Mouse (Mus musculus) large intestine, adult 2 months (tissue): ENCODE measurements around the gene Dcst2. TPM values are rescaled to one million over a fixed set of nuclear protein-coding genes. Genes with fewer than 3 reads are reported as not detected.

Source experiments
- DNase-seq: peaks from one replicate; pipeline ENCODE4 v3.0.0-alpha.2; 2012; ENCODE audit warnings: low read depth, low spot score
- WGBS: fragments of 180-500 bp; shearing (Covaris S2); methylation state at CpG from one replicate; pipeline ENCODE4 v1.1.7; 2018; 5-methylcytosine and 5-hydroxymethylcytosine counted together
- polyA plus RNA-seq: library from polyadenylated mRNA; depleted of rRNA; stranded (reverse); fragments of >200 nt; gene quantifications from 2 replicates; pipeline ENCODE4 v1.2.3, GENCODE M21; 2012; rRNA removed

Gene Dcst2
- 0.15 and 0.60 TPM in 2 replicates for polyA plus RNA-seq

GRCm38 (mm10) chr3:89361675-89362074 is at the start of gene Dcst2:
Dcst2 (plus strand) TSS chr3:89361975.
- no peak for DNase-seq
- 89% methylated on average over 7 of the region's 7 CpGs for WGBS

- no peak for DNase-seq
- WGBS, result 78% methylated on average over 5 of the region's 5 CpGs
Observed at GRCm38 (mm10) chr3:89314340-89314739, 47.4 kb upstream of the Dcst2 start.

GRCm38 (mm10) chr3:89314791-89315190 is 47.0 kb upstream of the Dcst2 start:
- WGBS, result 64% methylated on average over 2 of the region's 2 CpGs
- DNase-seq, result no peak

GRCm38 (mm10) chr3:89315195-89315929 is 46.4 kb upstream of the Dcst2 start:
- DNase-seq, result no peak

GRCm38 (mm10) chr3:89315930-89316831 is 45.6 kb upstream of the Dcst2 start:
- WGBS, result 16% methylated on average over 40 of the region's 40 CpGs
- no peak for DNase-seq

More at GRCm38 (mm10) chr3:89315195-89315929, 46.4 kb upstream of the Dcst2 start:
- 13% methylated on average over 26 of the region's 26 CpGs for WGBS

GRCm38 (mm10) chr3:89316833-89317232 is 44.9 kb upstream of the Dcst2 start:
- 2% methylated on average over 4 of the region's 4 CpGs for WGBS
- DNase-seq, result peak; percentile 77

GRCm38 (mm10) chr3:89317246-89317645 is 44.5 kb upstream of the Dcst2 start:
- WGBS, result 78% methylated on average over 6 of the region's 6 CpGs
- DNase-seq, result no peak

GRCm38 (mm10) chr3:89318316-89318715 is 43.5 kb upstream of the Dcst2 start:
- 40% methylated on average over 8 of the region's 8 CpGs for whole genome bisulfite sequencing
- no peak for DNase-seq

- 63% methylated on average over 21 of the region's 21 CpGs for WGBS
- no peak for DNase-seq
Observed at GRCm38 (mm10) chr3:89318971-89319590, 42.7 kb upstream of the Dcst2 start.

GRCm38 (mm10) chr3:89319591-89320350 is 42.0 kb upstream of the Dcst2 start:
- DNase-seq, result no peak
- WGBS, result 4% methylated on average over 56 of the region's 58 CpGs

- under 1% methylated on average over 41 of the region's 41 CpGs for WGBS
- no peak for DNase-seq
Observed at GRCm38 (mm10) chr3:89320581-89321182, 41.1 kb upstream of the Dcst2 start.

GRCm38 (mm10) chr3:89321183-89322130 is 40.3 kb upstream of the Dcst2 start:
- DNase-seq, result no peak
- 1% methylated on average over 66 of the region's 66 CpGs for WGBS

GRCm38 (mm10) chr3:89322131-89322500 is 39.7 kb upstream of the Dcst2 start:
- DNase-seq, result no peak
- WGBS, result 3% methylated on average over 14 of the region's 14 CpGs

- no peak for DNase-seq
- WGBS, result under 1% methylated on average over 50 of the region's 53 CpGs
Observed at GRCm38 (mm10) chr3:89322514-89323165, 39.1 kb upstream of the Dcst2 start, which contains the start of gene Efna3. Efna3 (minus strand) TSS chr3:89322965.

- WGBS, result 98% methylated on average over 8 of the region's 8 CpGs
- no peak for DNase-seq
Observed at GRCm38 (mm10) chr3:89325882-89326281, 35.9 kb upstream of the Dcst2 start.

- 32% methylated on average over 9 of the region's 9 CpGs for WGBS
- no peak for DNase-seq
Observed at GRCm38 (mm10) chr3:89327371-89327870, 34.4 kb upstream of the Dcst2 start.

GRCm38 (mm10) chr3:89328623-89329022 is 33.2 kb upstream of the Dcst2 start:
- DNase-seq, result no peak
- WGBS, result 15% methylated on average over 4 of the region's 4 CpGs
